Mouse (Mus musculus): ENCODE measurements around the gene 6030468B19Rik. TPM values are rescaled to one million over a fixed set of nuclear protein-coding genes. Genes with fewer than 3 reads are reported as not detected.

Gene 6030468B19Rik
- polyA plus RNA-seq, 1 experiment from 2014 or later = 0.32 TPM

DNA sequence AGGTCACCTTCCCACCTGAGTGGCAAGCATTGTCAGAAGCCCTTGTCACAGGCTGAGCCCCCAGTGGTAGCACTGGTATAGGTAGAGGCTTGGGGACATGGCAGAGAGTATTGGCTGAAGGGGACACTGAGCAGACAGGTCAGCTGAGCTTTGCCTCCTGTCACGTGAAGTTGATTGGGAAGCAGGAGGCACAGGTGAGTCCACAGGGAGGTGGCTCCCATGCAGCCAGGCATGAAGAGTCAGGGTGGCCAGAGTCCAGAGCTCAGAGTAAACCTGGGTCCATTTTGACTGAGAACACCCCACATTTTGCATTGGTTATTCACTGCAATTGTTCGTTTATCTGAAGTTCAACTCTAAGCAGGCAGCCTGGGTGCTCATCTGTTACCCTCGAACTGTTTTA lies 55.4 kb downstream of the 6030468B19Rik start:
- WGBS = 80% methylated on average over 3 of the region's 3 CpGs
- no peak for ATAC-seq (ENCODE audit: borderline replicate concordance, extremely low read depth, low FRiP score, low TSS enrichment)

DNA sequence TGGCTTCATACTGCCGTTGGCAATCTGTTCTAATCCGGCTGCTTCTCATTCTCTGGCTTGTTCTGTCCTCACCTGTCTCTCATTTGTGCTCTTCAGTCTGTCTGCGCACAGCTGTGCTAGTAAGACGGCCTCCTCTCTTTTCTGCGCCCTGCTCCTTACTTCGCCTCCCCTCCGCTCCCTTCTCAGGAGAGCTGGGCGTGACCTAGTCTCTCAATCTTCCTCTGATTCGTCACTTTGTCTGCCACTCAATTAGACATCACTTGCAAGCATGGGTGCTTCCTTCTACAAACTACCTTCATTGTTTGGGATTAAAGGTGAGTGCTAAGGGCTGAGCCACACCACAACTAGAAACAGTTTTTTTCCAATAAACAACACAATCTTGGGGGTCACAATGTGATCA lies 56.8 kb downstream of the 6030468B19Rik start:
- no peak overlapping the region for H3K4me3 ChIP-seq
- peaks cover 17% of the 10 kb centered on the region for H3K4me1 ChIP-seq
- H3K27ac ChIP-seq = no peak overlapping the region
- WGBS = 84% methylated on average over 9 of the region's 9 CpGs
- no peak overlapping the region for H3K4me2 ChIP-seq
- no peaks in the 10 kb centered on the region for H3K9me3 ChIP-seq
- peaks cover 65% of the 10 kb centered on the region for H3K36me3 ChIP-seq
- ATAC-seq (ENCODE audit: borderline replicate concordance, extremely low read depth, low FRiP score, low TSS enrichment) = no peak
- H3K9ac ChIP-seq = no peak overlapping the region
- peaks cover 5% of the 10 kb centered on the region for H3K27me3 ChIP-seq

More for the DNA sequence above, 55.4 kb downstream of the 6030468B19Rik start:
- H3K27me3 ChIP-seq = no peaks in the 10 kb centered on the region
- H3K4me2 ChIP-seq = no peak overlapping the region
- H3K4me3 ChIP-seq = no peak overlapping the region
- H3K27ac ChIP-seq = no peak overlapping the region
- H3K36me3 ChIP-seq = peaks cover 65% of the 10 kb centered on the region
- H3K9ac ChIP-seq = no peak overlapping the region
- no peaks in the 10 kb centered on the region for H3K9me3 ChIP-seq
- peaks cover 24% of the 10 kb centered on the region for H3K4me1 ChIP-seq

DNA sequence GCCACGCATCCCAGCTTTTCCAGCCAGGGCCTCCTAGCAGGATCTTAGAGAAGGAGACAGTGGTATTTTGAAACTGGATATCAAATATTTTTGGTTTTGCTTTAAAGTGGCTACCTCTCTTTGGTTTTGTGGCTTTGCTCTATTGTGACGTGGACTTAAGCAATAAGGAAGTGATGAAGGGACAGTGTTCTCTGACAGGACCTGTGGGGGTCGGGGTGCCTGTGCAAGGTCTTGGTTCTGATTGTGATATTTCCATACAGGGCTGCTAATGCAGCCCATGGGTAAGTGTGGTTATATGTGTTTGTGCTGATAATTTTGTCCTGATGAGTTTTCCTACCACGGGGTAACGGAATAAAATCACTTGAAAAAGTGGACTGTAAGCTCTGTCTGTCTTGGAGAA lies 57.9 kb downstream of the 6030468B19Rik start:
- Histone ChIP-seq H3K9me3 (no peaks in the 10 kb centered on the region), H3K4me2 (no peak overlapping the region), H3K4me1 (peaks cover 9% of the 10 kb centered on the region), H3K27ac (no peak overlapping the region), H3K4me3 (no peak overlapping the region), H3K36me3 (peaks cover 65% of the 10 kb centered on the region), H3K27me3 (peaks cover 16% of the 10 kb centered on the region), H3K9ac (no peak overlapping the region)
- no peak for ATAC-seq (ENCODE audit: borderline replicate concordance, extremely low read depth, low FRiP score, low TSS enrichment)
- 92% methylated on average over 5 of the region's 5 CpGs for WGBS

DNA sequence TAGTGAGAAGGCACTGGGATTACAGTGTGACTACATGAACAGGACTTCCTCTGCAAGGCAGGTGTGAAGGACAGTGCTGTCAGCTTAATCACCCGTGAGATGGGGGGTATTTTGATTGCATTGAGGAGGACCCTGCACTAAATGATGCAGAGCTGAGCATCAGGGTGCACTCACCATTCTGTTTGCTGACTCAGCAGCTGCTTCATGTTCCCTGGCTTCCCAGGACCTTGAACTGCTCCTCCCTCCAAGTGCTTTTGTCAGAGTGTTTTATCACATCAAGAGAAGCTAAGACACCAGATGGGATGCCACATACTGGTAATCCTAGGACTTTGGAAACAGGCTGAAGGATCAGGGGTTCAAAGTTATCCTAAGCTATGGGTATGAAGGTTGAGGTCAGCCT lies 58.5 kb downstream of the 6030468B19Rik start:
- Histone ChIP-seq H3K4me1 (peaks cover 8% of the 10 kb centered on the region), H3K27ac (no peak overlapping the region), H3K4me3 (no peak overlapping the region), H3K9me3 (no peaks in the 10 kb centered on the region), H3K27me3 (peaks cover 22% of the 10 kb centered on the region), H3K9ac (no peak overlapping the region), H3K36me3 (peaks cover 63% of the 10 kb centered on the region), H3K4me2 (no peak overlapping the region)
- 72% methylated on average over 1 of the region's 1 CpGs for WGBS
- no peak for ATAC-seq (ENCODE audit: borderline replicate concordance, extremely low read depth, low FRiP score, low TSS enrichment)

Other genes with a start within 250 kb of the 6030468B19Rik start
- gene Tnrc6c, start 143.4 kb upstream of the 6030468B19Rik start, polyA plus RNA-seq (2015; fragmentation: Nextera tagmentation; extraction: Ambion mirVana) = 9.0 and 10.7 TPM in 2 replicates
- gene Tmc8, start 15.6 kb upstream of the 6030468B19Rik start, polyA plus RNA-seq (2015; fragmentation: Nextera tagmentation; extraction: Ambion mirVana) = 3.0 and 3.2 TPM in 2 replicates
- 24.2 and 24.7 TPM in 2 replicates for gene Tmc6, start 15.5 kb upstream of the 6030468B19Rik start, polyA plus RNA-seq (2015; fragmentation: Nextera tagmentation; extraction: Ambion mirVana)
- 0.24 TPM in 1 of 2 replicates, not detected in the other for gene Gm20708, start 12.0 kb downstream of the 6030468B19Rik start, polyA plus RNA-seq (2015; fragmentation: Nextera tagmentation; extraction: Ambion mirVana)
- gene Syngr2, start 12.0 kb downstream of the 6030468B19Rik start, polyA plus RNA-seq (2015; fragmentation: Nextera tagmentation; extraction: Ambion mirVana) = 63.3 and 73.7 TPM in 2 replicates
- 3.8 and 5.3 TPM in 2 replicates for gene Afmid, start 28.3 kb downstream of the 6030468B19Rik start, polyA plus RNA-seq (2015; fragmentation: Nextera tagmentation; extraction: Ambion mirVana)
- gene Tk1, start 28.4 kb downstream of the 6030468B19Rik start, polyA plus RNA-seq (2015; fragmentation: Nextera tagmentation; extraction: Ambion mirVana) = 145 and 147 TPM in 2 replicates
- gene Birc5, start 51.6 kb downstream of the 6030468B19Rik start, polyA plus RNA-seq (2015; fragmentation: Nextera tagmentation; extraction: Ambion mirVana) = 352 and 368 TPM in 2 replicates
- not detected in 2 replicates for gene Tmem235, start 63.1 kb downstream of the 6030468B19Rik start, polyA plus RNA-seq (2015; fragmentation: Nextera tagmentation; extraction: Ambion mirVana)
- 5.0 and 5.4 TPM in 2 replicates for gene Tha1, start 75.8 kb downstream of the 6030468B19Rik start, polyA plus RNA-seq (2015; fragmentation: Nextera tagmentation; extraction: Ambion mirVana)
- 12.7 and 13.5 TPM in 2 replicates for gene Socs3, start 172.4 kb downstream of the 6030468B19Rik start, polyA plus RNA-seq (2015; fragmentation: Nextera tagmentation; extraction: Ambion mirVana)
- 37.7 and 42.2 TPM in 2 replicates for gene Pgs1, start 188.6 kb downstream of the 6030468B19Rik start, polyA plus RNA-seq (2015; fragmentation: Nextera tagmentation; extraction: Ambion mirVana)

Data from lung, embryonic 15.5 days (tissue).